Mouse (Mus musculus): ENCODE measurements around the gene Rab12. TPM values are rescaled to one million over a fixed set of nuclear protein-coding genes. Genes with fewer than 3 reads are reported as not detected.
A peak's percentile ranks its signal among the peaks of the same experiment; 100 is the strongest.

Gene Rab12
- total and polyA plus RNA-seq, 2 experiments from 2014 or later = 52.5 to 56.4 TPM

DNA sequence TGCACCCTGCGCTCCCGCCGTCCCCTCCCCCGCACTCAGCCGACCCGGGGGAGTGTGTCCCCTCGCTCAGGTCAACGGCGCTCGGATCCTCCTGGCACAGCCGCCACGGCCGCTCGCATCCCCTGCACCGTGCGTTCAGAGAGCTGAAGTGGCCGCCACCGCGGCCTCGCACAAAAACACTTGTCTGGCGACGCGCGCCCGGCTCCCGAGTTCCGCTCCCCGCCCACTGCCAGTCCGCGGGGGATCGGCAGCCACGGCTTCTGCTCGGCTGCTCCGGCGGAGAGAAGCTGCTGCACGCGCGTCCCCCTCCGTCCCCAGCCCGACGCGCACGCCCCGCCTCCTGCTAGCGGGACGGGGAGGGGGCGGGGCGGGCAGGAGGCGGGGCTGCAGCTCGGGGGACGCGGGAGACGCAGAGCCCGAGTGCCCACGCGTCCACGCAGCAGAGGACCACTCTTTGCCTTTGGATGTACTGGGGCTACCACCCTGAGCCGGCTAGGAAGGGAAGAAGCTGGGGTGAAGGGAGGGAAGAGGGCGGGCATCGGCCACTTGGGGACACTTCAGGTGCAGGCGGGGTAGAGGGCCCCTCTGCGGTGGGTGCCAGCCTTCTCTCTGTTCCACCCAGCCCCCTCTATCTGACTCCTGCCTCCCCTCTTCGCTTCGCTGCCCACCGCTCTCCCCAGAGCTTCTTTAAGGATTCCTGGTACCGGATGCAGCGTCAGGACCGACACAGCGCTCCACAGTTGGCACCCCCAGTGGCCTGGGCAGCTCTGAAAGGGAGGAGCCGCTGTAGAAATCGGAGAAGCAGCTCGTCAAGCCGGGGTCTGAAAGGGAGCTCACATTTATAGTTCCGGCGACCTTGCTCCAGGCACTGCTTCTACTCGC lies 69.8 kb downstream of the Rab12 start, which contains the start of gene Mtcl1:
Gene Mtcl1, minus strand, starts transcription at position 291 of the 882 bp plus-strand sequence.
- H3K9ac ChIP-seq (replicated peaks; ENCODE audit: low read depth, low read length) = peak within 1 kb of the TSS; percentile 62
- peak within 1 kb of the TSS; percentile 68 for H3K4me3 ChIP-seq (ENCODE audit: low read depth, low read length)
- no peaks in the 10 kb centered on the region for H3K36me3 ChIP-seq (replicated peaks; ENCODE audit: control insufficient read depth, insufficient read depth, low read length)
- H3K27ac ChIP-seq (ENCODE audit: low read depth) = peak within 1 kb of the TSS; percentile 27; the same call in 1 of the 2 replicates
- ATAC-seq (ENCODE audit: insufficient read depth, low read depth) = peak; percentile 72
- H3K9me3 ChIP-seq (replicated peaks; ENCODE audit: control insufficient read depth, low read length) = no peaks in the 10 kb centered on the region
- no peaks in the 10 kb centered on the region for H3K4me1 ChIP-seq (ENCODE audit: control insufficient read depth, insufficient read depth)
- TF ChIP-seq EP300 (IDR thresholded peaks at IDR 0.05; ENCODE audit: low read depth) = no peak
- TF ChIP-seq CTCF (IDR thresholded peaks at IDR 0.05; ENCODE audit: low read depth) = no peak
- peak within 1 kb of the TSS; percentile 97 for H3K4me2 ChIP-seq (ENCODE audit: low read depth, low read length)
- H3K27me3 ChIP-seq (ENCODE audit: control insufficient read depth, insufficient read depth, low read length) = peaks cover 51% of the 10 kb centered on the region
- 1% methylated on average over 60 of the region's 76 CpGs for WGBS
- peak; percentile 31 for DNase-seq (ENCODE audit: low spot score)

DNA sequence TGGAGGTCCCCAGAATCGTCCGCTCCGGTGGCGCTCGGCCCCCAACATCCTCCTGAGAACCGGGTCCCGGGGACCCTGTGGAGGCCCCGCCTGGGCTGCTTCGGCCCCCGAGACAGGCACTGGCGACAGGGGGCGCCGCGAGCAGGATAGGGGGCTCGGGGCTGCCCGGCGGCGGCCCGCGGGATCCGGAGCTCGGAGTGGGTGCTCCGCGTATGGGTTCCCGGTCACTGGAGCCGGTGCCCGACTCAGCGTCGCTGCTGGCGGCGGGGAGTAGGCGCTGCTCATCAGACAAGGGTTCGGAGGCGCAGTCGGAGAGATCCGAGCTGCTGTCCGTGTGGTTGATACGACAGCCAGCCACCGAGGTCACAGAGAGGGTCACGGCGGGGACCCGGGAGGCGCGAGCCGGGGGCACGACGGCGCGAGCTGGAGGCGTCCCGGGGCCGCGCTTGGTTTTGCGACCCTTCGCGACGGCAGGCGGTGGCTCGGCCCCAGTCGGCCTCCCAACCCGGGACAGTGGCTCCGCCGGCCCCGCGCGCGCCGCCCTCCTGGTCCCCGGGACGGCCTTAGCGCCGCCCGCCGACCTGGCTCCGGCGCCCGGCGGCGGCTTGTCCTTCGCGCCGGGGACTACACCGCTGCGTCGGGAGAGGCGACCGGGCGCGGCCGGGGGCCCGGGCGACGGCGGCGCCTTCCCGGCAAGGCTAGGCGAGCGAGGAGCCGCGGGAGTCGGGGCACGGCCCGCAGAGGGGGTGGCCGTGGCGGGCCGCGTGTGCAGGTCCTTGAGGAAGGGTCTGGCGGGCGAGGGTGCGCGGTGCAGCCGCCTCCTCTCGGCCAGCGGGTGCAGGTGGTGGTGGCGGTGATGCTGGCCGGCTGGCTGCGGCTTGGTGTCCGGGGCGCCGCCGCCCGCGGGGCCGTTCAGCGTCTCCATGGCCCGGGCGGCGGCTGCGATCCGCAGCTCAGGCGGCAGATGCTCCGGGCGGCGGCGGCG lies 70.8 kb downstream of the Rab12 start:
- no peaks in the 10 kb centered on the region for H3K4me1 ChIP-seq (ENCODE audit: control insufficient read depth, insufficient read depth)
- peak overlapping the region; percentile 27; the same call in 1 of the 2 replicates for H3K27ac ChIP-seq (ENCODE audit: low read depth)
- H3K9ac ChIP-seq (replicated peaks; ENCODE audit: low read depth, low read length) = peak overlapping the region; percentile 62

DNA sequence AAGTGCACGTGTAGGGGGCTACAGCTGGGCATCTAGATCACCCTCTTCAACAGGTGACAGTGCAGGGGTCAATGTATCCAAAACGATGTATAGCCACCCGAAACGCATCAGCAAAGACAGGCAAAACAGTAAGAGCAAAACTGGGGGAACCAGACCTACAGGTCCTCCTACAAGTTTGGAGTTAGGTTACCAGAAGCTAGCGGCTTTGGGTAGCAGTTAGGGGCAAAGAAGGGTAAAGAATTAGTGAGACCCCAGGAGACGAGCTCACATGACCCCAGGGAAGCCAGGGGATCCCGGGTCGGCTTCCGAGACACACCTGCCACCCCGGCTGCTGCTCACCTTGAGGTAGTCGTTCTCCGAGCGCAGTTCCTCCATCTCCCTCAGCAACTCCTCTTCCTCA lies 71.6 kb downstream of the Rab12 start:
- Histone ChIP-seq H3K4me2 (ENCODE audit: low read depth, low read length) (peak overlapping the region; percentile 97), H3K36me3 (replicated peaks; ENCODE audit: control insufficient read depth, insufficient read depth, low read length) (no peaks in the 10 kb centered on the region), H3K9me3 (replicated peaks; ENCODE audit: control insufficient read depth, low read length) (no peaks in the 10 kb centered on the region), H3K4me3 (ENCODE audit: low read depth, low read length) (peak overlapping the region; percentile 68), H3K27me3 (ENCODE audit: control insufficient read depth, insufficient read depth, low read length) (peaks cover 51% of the 10 kb centered on the region), H3K4me1 (ENCODE audit: control insufficient read depth, insufficient read depth) (no peaks in the 10 kb centered on the region), H3K27ac (ENCODE audit: low read depth) (no peak overlapping the region), H3K9ac (replicated peaks; ENCODE audit: low read depth, low read length) (peak overlapping the region; percentile 16; the same call in 1 of the 2 replicates)
- no peak for TF ChIP-seq EP300 (IDR thresholded peaks at IDR 0.05; ENCODE audit: low read depth)
- no peak for TF ChIP-seq CTCF (IDR thresholded peaks at IDR 0.05; ENCODE audit: low read depth)
- ATAC-seq (ENCODE audit: insufficient read depth, low read depth) (no peak), DNase-seq (ENCODE audit: low spot score) (no peak)
- WGBS = 10% methylated on average over 13 of the region's 13 CpGs

More for the DNA sequence above, 70.8 kb downstream of the Rab12 start:
- Histone ChIP-seq H3K27me3 (ENCODE audit: control insufficient read depth, insufficient read depth, low read length) (peaks cover 51% of the 10 kb centered on the region), H3K4me3 (ENCODE audit: low read depth, low read length) (peak overlapping the region; percentile 68), H3K9me3 (replicated peaks; ENCODE audit: control insufficient read depth, low read length) (no peaks in the 10 kb centered on the region), H3K36me3 (replicated peaks; ENCODE audit: control insufficient read depth, insufficient read depth, low read length) (no peaks in the 10 kb centered on the region), H3K4me2 (ENCODE audit: low read depth, low read length) (peak overlapping the region; percentile 97)
- DNase-seq (ENCODE audit: low spot score) = no peak
- under 1% methylated on average over 74 of the region's 136 CpGs for WGBS
- TF ChIP-seq CTCF (IDR thresholded peaks at IDR 0.05; ENCODE audit: low read depth) (0 out of 2 replicates have a peak, but pooled peaks have one; percentile 15), EP300 (IDR thresholded peaks at IDR 0.05; ENCODE audit: low read depth) (no peak)
- peak; percentile 24 for ATAC-seq (ENCODE audit: insufficient read depth, low read depth)

DNA sequence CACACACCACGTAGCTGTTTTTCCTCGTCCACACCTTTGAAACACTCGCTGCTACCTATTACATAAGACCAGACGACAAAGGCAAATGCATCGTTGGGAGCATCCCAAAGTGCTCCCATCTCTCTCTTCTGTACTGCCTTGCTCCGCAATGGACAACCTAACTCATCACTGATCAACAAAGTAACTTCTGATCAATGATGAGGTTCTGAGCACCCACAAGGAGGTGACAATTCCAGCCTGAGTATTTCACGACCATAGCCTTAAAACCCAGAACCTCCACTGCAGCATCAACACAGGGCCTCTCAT lies 72.6 kb downstream of the Rab12 start:
- H3K27me3 ChIP-seq (ENCODE audit: control insufficient read depth, insufficient read depth, low read length) = peaks cover 43% of the 10 kb centered on the region
- no peak overlapping the region for H3K4me3 ChIP-seq (ENCODE audit: low read depth, low read length)
- 79% methylated on average over 7 of the region's 7 CpGs for WGBS
- no peak for TF ChIP-seq CTCF (IDR thresholded peaks at IDR 0.05; ENCODE audit: low read depth)
- no peak for TF ChIP-seq EP300 (IDR thresholded peaks at IDR 0.05; ENCODE audit: low read depth)
- ATAC-seq (ENCODE audit: insufficient read depth, low read depth) (no peak), DNase-seq (ENCODE audit: low spot score) (no peak)
- no peak overlapping the region for H3K27ac ChIP-seq (ENCODE audit: low read depth)
- H3K4me2 ChIP-seq (ENCODE audit: low read depth, low read length) = no peak overlapping the region
- no peaks in the 10 kb centered on the region for H3K36me3 ChIP-seq (replicated peaks; ENCODE audit: control insufficient read depth, insufficient read depth, low read length)
- no peaks in the 10 kb centered on the region for H3K4me1 ChIP-seq (ENCODE audit: control insufficient read depth, insufficient read depth)
- H3K9ac ChIP-seq (replicated peaks; ENCODE audit: low read depth, low read length) = no peak overlapping the region
- H3K9me3 ChIP-seq (replicated peaks; ENCODE audit: control insufficient read depth, low read length) = no peaks in the 10 kb centered on the region

All from heart, postnatal 0 days (tissue).